ENCODE assay signal across 14 mouse cellular contexts in genomic region chr13:30658201-30658996, GRCm38 (mm10).
"Had no signal": no experiment of that assay in that cellular context is flagged by ENCODE, and none has a peak within 500 bp of the region (broad histone marks: within the 10 kb centered on the region; RNA-seq: fewer than 3 reads in every experiment).

No protein-coding gene starts in this region.

- DNase-seq: kidney, adult 11 months; kidney, postnatal 10 days; kidney, postnatal 4 days; liver; lung, adult 2 months; lung, postnatal 10 days; retina, postnatal 1 day; right cerebral cortex, postnatal 14 days; thymus, adult 2 months; thymus, postnatal 25 days had no signal

- H3K27ac ChIP-seq: limb, embryonic 12.5 days; liver, embryonic 15.5 days; neural tube, embryonic 13.5 days; stomach, embryonic 15.5 days had no signal
